Mouse (Mus musculus): Measurements from ENCODE around the gene Eif4e3. TPM values are rescaled to one million over a fixed set of nuclear protein-coding genes. Genes with fewer than 3 reads are reported as not detected.

The Eif4e3 gene
- 10 to 100 TPM; 14.6 to 14.8 TPM for total RNA-seq (2021)
- long read RNA-seq, experiment 1, transcript Eif4e3-201 (7 exons, 2,515 nt) = major isoform, 30 of 33 reads
- long read RNA-seq, experiment 1, partial matches to known transcripts = 0 of 33 reads
- long read RNA-seq, experiment 1, other reads (novel, unspliced or antisense) = 3 of 33 reads
- long read RNA-seq, experiment 2, transcript Eif4e3-201 (7 exons, 2,515 nt) = major isoform, 35 of 36 reads
- long read RNA-seq, experiment 2, partial matches to known transcripts = 0 of 36 reads
- long read RNA-seq, experiment 2, other reads (novel, unspliced or antisense) = 1 of 36 reads

DNA sequence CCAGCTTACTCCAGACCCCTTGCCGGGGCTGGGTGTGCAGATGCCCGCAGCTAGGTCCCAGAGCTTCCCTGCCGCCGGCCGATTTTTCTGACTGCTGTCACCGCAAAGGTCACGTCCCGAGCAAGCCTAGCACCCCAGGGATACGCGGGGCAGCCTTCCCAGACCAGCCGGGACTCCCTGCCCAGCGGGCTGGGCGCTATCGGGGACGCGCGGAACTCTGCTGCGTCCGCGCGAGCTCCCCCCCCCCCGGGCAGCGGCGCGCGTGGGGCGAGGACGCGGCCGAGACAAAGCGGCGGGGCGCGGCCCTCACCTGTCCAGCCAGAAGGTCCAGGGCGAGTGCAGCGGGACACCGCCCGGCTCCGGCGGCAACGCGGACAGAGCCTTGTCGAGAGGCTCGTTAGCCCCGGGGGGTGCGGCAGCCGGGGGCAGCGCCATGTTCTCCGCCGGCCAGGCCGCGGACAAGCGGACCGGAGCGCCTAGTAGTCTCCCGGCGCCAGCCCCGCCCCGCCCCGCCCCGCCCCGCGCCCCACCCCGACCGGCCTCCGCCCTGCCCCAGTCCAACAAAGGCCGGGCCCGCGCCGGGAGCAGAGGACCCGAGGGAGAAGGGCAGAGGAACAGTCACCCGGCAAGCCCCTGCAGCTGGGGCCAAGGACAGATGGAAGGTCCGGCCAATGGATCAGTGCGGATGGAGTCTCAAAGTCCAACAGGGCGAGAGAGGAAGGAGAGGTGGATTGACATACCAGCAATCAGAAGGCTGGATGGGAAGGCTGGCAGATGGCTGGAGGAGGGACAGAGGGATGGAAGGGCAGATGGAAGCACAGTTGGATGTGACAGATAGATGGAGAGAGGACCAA lies at the start of gene Eif4e3, which contains the start of gene Gm20696:
Gene Eif4e3 (minus strand): TSS at position 454 of the 854 bp plus-strand sequence.
Gene Gm20696 (minus strand): TSS at position 480 of the 854 bp plus-strand sequence.
- DNase-seq = peak; percentile 65

DNA sequence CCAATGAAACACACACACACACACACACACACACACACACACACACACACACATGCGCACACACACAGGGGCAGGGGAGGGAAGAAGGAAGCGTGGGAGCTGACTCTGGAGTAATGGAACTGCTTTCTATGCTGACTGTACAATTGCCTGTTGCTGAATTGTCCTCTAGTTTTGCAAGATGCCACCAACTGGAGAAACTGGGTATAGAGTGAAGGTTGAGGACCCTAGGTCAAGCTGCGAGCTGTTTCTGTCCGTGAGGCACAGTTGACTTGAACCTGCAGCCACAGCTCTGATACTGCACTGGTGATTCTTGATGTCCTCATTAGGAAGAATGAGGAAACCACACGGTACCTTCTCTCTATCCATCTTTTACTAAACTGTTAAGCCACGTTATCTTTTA lies 49.3 kb upstream of the Eif4e3 start:
- DNase-seq = no peak

DNA sequence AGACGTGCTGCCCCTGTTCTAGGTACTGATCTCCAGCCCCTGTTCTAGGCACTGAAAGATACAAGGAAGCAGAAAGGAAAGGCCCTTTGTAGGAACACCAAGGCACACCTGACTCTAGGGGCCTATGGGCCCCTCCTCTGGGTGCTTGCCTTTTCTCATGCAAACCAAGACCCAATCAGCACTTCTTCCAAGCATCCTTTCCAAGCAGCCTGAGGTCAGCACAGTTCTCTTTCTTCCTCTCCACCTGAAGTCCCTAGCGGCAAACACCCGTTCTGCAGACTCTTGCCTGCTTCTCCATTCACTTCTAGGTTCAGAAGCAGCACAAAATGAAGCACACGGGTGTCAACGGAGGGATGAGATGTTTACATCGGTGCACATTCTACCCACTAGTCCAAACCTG lies 48.6 kb upstream of the Eif4e3 start:
- DNase-seq = no peak

DNA sequence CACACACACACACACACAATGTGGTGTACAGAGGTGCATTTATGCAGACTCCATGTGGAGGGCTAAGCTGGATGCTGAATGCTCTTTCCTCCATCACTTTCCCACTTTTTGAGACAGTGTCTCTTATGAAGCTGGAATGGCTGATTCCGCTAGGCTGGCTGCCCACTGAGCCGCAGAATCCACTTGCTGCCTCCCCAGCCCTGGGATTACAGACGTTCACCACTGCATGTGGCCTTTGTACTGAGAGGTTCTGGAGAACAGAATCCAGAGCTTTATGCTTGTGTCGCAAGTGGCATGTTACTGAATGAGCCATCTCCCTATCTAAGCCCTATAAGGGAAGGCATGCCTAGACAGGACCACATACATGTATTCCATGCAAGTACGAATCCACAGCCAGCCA lies 46.7 kb upstream of the Eif4e3 start:
- no peak for DNase-seq

DNA sequence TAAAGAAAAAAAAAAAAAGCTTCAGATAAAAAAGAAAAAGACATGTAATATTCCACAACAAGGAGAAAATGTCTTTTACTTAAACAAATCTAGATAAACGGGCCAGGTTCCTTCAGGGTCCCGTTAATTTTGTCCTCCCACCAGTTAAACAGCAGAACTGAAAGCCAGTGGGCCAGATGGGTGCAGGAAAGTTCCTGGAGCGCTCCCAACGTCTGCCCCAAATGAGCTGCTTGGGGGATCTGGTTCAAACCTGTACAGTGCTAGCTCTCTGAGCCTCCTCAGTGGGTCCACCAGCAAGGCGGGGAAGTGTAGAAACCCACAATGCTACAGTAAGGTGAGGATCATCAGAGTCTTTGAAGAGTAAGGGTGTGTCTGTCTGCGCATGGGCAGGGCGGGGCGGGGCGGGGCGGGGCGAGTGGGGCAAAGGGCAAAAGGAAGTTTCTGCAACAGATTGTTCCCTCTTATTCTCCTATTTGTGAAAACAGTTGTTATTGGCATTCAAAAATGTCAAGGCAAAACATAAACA lies 45.1 kb upstream of the Eif4e3 start:
- DNase-seq = no peak

DNA sequence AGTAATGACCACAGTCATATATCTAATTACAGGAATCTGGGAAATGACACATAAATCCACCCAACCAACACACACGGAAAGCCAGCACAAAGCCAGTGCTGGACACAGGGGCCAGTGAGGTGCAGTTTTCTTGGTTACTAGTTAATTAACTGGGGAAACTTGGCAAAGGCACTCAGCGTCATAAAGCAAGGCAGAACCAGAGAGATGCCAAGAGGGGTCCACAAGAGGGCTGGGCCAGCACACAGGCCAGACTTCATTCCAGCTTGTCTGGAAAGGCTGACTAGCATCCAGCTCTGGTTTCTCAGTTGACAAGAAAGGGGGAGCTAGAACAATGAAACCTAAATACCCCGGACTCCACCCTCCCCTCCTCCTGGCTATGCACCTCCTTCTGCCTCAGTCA lies 33.9 kb upstream of the Eif4e3 start:
- DNase-seq = no peak

DNA sequence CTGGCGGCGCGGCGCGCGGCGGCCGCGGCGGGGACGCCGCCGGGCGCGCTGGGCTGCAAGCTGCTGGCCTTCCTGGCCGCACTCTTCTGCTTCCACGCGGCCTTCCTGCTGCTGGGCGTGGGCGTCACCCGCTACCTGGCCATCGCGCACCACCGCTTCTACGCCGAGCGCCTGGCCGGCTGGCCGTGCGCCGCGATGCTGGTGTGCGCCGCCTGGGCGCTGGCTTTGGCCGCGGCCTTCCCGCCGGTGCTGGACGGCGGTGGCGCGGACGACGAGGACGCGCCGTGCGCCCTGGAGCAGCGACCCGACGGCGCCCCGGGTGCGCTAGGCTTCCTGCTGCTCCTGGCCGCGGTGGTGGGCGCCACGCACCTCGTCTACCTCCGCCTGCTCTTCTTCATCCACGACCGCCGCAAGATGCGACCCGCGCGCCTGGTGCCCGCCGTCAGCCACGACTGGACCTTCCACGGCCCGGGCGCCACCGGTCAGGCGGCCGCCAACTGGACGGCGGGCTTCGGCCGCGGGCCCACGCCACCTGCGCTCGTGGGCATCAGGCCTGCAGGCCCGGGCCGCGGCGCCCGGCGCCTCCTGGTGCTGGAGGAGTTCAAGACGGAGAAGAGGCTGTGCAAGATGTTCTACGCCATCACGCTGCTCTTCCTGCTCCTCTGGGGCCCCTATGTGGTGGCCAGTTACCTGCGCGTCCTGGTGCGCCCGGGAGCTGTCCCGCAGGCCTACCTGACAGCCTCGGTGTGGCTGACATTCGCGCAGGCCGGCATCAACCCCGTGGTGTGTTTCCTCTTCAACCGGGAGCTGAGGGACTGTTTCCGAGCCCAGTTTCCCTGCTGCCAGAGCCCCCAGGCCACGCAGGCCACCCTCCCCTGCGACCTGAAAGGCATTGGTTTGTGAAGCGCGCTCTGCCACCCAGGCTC lies 26.6 kb upstream of the Eif4e3 start:
- DNase-seq = peak; percentile 29

DNA sequence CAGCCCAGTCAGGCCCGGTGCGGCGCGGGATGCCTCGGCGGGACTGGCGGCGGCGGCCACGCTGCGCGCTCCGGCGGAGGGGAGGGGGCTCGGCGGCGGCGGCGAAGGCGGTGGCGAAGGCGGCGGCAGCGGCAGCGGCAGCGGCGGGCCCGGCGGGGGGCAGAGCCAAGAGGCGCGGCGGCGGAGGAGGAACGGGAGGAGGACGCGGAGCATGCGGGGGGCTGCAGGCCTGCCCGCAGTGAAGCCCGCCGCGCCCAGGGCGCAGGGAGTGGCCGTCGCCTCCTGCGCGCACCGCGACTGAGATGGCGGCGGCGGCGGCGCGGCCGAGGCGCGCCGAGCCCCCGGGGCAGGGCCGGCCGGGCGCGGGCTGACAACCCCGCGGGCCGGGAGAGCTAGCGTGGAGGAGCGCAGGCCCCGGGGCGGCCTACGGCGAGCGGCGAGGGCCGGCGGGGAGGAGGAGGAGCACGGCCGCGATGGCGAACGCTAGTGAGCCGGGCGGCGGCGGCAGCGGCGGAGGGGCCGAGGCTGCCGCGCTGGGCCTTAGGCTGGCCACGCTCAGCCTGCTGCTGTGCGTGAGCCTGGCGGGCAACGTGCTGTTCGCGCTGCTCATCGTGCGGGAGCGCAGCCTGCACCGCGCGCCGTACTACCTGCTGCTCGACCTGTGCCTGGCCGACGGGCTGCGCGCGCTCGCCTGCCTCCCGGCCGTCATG lies 25.8 kb upstream of the Eif4e3 start, which contains the start of gene Gpr27:
Gene Gpr27 (plus strand): TSS at position 474 of the 710 bp plus-strand sequence.
- peak; percentile 39 for DNase-seq

DNA sequence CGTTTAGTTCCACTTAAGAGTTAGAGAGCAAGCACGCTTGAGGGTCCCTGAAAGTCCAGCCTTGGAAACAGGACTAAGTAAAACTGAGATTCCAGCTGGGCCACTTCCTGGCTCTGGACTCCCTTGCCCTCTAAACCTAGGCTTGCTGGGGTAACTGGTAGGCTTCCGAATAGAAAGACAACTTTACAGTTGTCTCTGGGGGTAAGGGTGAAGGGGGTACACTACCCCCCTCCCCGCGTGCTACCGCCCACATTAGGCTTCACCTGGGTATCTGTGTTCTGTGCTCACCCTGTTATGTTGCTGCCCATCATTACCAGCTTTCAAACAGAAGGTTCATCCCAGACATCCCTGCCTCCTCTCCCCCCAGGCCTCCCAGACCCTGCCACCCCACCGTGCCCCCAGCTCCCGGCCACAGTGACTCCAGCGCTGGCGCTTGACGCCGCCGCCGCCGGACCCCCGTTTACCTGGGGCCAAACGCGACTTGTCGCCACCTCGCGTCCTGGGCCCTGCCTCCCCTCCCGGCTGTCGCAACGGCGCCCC lies 25.2 kb upstream of the Eif4e3 start:
- DNase-seq = no peak

DNA sequence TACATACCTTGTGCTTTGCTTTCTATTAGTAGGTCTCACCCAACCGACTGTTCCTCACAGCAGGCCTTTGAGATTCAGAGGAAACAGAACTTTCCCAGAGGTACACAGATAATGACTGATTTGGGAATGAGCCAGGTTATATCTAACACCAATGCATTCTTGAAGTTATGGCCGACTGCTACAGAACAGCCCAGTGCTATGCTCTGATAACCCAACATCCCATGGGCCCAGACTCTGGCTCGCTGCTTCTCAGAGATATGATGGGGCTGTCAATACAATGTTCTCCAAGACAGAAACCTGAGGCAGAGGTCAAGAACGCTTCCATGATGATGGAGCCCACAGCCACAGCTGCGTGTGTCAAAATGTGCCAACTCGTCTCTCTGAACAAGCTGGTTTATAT lies 21.9 kb upstream of the Eif4e3 start:
- DNase-seq = no peak

DNA sequence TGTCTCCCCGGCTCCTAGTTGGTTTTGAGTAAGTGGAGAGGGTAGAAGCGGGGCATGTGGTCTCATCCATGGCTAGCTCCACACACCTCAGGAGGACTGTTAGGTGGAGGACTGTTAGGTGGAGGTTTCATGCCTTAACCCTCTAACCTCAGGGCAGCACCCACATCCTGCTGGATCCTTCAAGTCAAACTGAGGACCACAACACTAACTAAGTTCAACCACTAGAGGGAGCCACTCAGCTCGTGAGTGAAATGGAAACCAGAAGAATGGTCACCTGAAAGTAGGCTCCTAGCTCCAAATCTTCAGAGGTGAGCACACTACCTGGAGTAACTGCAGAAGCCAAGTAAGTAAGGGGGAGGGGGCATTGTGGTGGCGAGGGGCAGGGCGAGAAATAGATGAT lies 18.3 kb upstream of the Eif4e3 start:
- DNase-seq = no peak

DNA sequence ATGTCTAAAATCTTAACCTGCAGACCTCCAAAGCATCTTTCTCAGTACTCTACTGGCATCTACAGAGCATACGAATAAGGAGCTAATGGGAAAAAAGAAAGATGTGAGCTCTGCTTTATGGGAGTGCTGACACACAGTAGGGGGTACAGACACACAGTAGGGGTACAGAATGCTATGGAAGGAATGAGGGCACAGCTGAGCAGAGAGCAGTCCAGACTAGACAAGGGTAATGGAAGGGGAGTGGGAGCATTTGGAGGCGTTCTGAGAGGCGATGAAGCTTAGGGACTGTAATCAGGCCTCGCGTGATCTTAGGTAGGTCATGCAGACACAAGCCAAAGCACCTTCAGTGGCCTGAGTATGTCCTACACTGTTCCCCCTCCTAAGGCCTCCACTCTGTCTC lies 17.4 kb upstream of the Eif4e3 start:
- DNase-seq = no peak

DNA sequence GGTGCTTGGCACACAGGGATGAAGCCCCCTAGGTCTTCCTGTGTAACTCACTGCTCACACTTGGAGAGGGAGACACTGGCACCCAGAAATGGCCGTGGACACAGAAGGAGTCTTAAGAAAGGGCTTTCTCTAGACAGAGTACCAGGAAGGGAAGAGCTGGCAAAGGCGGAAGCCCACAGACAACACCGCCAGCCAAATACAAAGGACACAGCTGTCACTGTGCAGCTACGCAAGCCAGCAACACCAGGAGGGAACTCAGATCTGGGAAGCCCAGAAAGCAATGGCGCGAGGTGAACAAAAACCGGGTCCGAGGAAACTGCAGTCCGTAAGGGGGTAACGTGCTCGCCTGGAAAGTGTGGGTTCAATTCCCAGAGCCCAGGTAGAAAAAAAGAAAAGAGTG lies 11.5 kb upstream of the Eif4e3 start:
- no peak for DNase-seq

DNA sequence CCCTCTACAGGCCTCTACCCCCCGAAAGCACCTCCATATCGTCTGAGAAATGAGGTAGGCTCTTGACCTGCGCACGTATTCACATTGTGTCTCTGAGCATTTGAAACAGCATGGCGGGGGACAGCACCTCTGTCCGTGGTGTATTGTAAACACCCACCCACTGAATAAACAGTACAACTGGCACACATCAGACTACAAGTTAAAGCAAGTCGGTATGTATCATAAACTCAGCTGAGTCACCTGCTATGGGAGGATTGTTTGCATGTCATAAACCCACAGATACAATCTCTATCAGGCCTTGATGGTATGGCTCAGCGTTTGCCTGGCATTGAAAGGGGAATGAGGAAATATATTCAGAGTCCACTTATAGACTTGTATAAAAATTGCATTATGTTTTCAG lies 10.8 kb upstream of the Eif4e3 start:
- no peak for DNase-seq

DNA sequence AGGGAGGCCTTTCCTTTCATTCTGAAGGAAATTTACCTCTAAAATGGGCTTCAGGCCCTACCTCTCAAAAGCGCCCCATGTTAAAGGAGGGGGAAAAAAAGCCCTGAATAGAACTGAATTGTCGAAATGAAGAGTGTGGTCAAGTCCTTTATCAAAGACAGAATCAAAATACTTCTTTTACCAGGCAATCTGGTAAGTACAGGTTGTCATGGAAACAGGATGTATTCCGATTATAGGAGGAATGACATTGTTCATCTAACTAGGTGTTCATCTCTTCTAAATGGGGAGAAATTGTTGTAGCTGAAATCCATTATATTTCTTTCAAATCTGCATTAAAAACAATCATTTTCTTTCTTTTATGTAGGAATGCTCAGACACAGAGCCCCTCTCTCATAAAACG lies 7.9 kb upstream of the Eif4e3 start:
- no peak for DNase-seq

DNA sequence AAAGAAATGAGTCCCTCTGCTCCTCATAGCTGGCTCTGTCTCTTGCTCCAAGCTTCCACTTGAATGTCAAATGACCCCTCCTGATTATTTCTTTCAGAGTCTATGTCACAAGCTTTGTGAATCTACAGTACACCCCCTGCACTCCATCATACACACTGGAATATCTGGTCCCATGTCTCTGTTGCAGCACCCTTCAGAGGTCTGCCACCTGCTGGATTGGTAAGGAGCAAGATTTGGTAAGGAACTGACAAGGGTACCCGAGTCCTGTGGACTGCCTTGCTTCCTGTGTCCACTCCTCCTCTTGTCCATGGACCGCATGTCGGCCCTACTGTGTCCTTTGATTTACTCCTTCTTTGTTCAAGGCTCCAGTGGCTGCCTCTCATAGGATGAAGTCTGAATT lies 5.2 kb upstream of the Eif4e3 start:
- no peak for DNase-seq

DNA sequence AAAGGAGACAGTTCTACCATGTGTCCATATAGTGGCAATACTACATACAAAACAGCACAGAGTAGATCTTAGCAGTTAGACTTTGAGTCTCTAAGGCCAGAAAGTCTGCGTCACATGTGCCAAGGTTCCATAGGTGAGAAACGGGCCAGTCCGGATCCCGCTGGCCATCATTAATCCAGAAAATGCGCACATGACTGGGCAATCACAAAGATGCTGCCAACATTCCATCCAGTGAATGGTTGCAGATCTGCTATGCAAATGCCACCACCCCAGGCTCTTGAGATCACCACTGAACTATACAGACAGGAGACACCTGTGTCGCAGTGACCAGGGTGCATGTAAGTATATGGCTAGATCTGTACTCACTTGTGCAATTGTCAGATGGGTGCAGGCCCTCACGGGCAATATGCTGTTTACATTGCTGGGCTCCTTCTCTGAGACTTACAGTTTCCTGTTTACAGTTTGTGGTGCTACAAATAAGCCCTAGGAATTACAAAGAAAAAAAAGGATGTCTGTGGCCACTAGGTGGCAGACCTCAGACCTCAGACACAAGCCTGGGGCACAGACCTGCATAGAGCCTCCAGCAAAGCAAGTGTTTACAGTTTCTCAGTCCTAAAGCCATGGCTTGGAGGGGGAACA lies 4.0 kb upstream of the Eif4e3 start:
- DNase-seq = peak; percentile 46

DNA sequence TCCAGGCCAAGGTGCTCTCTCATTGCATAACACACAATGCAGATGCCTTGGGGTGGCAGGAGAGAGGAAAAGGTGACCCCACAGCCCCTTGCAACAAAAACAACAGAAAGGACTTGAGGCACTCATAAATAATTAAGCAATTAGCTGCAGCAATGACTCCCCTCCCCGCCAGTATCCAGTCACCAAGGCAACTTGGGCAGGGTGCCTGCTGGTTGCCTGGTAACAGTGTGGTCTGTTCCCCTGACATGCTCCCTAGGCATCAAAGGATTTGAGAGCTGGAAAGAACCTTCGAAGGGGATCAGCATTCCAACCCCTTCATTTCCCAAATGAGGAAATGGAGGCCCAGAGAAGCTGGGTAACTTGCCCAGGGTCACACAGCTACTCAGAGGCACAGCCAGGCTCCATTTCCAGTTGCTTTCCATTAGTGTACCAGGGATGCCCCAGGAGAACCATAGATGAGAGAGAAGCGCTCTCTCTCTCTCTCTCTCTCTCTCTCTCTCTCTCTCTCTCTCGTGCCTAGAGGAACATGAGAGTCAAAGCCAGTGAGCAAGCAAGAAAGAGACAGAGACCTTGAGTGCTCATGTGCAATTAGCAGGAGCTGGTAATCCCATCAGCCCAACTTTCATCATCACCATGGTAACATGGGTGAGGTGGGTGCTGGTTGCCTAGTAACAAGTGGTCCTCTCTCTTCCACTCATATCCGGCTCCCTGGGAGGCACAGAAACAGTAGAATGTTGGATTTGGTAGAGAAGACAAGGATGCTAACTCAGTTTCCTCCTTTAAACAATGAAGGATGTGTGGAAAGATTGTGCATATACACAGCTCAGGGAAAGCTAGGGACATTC lies 3.1 kb upstream of the Eif4e3 start:
- DNase-seq = no peak

DNA sequence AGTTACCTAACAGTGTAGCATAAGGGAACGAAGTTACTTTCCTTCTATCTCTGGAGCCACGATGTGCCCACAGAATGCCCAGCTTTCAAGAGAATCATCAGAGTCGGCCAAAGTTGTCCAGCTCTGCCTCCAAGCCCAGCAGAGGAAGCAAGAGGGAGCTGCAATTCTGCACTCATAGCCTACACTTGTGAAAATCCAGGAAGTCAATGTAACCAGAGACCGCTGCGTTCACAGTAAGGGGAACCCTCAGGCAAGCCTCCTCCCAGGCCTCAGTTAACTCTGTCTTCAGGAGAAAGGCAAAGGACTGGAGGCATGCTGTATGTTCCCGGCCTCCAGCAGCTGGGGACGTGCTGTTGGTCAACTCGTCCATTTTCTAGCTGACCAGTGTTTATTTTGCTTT lies 719 bp upstream of the Eif4e3 start:
- DNase-seq = no peak

All from gastrocnemius, postnatal 10 days (tissue).